Mouse (Mus musculus): ENCODE results near the gene Ccr6.

DNA sequence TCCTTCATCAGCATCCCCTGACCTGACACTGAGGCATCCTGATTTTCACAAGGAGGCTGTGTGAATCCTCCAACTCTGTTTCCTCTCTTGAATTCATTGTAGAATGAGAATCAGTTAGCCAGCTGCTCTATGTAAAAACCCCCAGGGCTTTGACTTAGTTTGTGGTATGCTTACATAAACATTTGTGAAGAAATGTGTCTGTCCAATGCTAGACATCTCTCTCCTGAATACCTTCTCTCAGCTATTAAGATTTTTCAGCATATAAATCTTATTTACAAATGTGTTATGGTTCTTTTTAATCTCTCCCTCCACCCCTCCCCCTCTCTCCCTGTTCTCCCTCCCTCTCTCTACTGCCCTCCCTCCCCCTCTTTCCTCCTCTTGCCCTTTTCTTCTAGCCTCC, 18.4 kb downstream of the Ccr6 start:
- TF ChIP-seq CTCF (IDR thresholded peaks at IDR 0.05; ENCODE audit: borderline replicate concordance, control insufficient read depth, extremely low read depth, insufficient read depth, low read length, poor library complexity) (no peak), POLR2A (IDR thresholded peaks at IDR 0.05; ENCODE audit: control insufficient read depth, extremely low read depth, insufficient read depth, low read length, poor library complexity) (no peak)
